Mouse (Mus musculus): ENCODE data around the gene Pip4k2c. TPM values are rescaled to one million over a fixed set of nuclear protein-coding genes. Genes with fewer than 3 reads are reported as not detected.
A peak's percentile ranks its signal among the peaks of the same experiment; 100 is the strongest.
"Not testable (repeated sequence)": the region's sequence is repeated elsewhere in the genome, so short reads cannot be mapped to it uniquely, and the experiment has no call there.

The Pip4k2c gene
- polyA plus RNA-seq, 1 experiment from 2014 or later, result 39.1 TPM

DNA sequence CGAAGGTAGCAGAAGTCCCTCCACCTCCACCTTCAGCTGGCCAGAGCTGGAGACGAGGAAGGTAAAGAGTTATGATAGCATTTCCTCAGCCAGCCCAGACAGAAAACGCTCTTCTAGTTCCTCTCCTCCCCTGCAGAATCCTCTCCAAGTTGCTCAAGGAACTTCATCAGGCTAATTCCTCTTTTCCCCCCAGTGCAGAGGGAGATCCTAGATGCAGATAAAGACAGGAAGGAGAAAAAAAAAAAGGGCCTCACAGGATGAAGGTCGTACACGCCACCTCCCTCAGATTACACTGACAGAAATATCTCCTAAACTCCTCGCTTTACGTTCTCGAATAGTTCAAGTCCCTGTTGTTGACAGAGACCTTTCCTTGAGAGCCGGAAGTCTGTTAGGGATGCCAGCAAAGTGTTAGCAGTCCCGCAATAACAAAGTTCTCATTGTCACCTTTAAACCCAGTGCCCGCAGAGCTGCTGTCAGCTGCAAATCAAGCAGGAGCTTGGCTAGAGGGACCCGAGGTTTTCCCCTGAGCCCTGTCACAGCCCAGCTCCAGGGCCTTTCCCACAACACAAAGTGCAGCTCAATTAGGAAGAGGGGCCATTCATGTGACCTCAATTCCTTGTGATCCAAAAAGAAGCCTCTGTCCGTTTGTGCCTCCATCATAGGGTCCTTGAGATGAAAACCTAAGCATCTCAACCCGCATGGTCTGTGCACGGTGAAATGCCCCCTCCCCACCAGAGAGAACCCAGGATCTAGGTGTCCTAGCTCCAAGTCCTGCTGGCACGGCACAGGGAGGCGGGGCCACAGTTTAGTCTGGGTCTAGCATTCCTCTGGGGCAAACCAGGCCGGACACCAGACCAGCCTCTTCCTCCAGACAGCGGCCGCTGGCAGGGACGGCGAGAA lies 16.7 kb downstream of the Pip4k2c start:
- WGBS (ENCODE audit: insufficient replicate concordance), result 7% methylated on average over 22 of the region's 22 CpGs
- H3K4me1 ChIP-seq (ENCODE audit: control insufficient read depth, low read depth, low read length), result peaks cover 57% of the 10 kb centered on the region
- H3K4me3 ChIP-seq (ENCODE audit: low read depth, low read length), result peak overlapping the region; percentile 80
- ATAC-seq (ENCODE audit: low read depth), result peak; percentile 68
- H3K27ac ChIP-seq (ENCODE audit: low read length), result peak overlapping the region; percentile 85
- H3K9ac ChIP-seq (ENCODE audit: low read depth, low read length), result peak overlapping the region; percentile 90
- H3K9me3 ChIP-seq (replicated peaks; ENCODE audit: control insufficient read depth, low read length), result no peaks in the 10 kb centered on the region
- H3K4me2 ChIP-seq (ENCODE audit: low read depth, low read length), result peak overlapping the region; percentile 90
- peaks cover 24% of the 10 kb centered on the region for H3K36me3 ChIP-seq (ENCODE audit: control insufficient read depth, insufficient read depth)
- no peaks in the 10 kb centered on the region for H3K27me3 ChIP-seq (ENCODE audit: control insufficient read depth, insufficient read depth, low read depth, low read length)

DNA sequence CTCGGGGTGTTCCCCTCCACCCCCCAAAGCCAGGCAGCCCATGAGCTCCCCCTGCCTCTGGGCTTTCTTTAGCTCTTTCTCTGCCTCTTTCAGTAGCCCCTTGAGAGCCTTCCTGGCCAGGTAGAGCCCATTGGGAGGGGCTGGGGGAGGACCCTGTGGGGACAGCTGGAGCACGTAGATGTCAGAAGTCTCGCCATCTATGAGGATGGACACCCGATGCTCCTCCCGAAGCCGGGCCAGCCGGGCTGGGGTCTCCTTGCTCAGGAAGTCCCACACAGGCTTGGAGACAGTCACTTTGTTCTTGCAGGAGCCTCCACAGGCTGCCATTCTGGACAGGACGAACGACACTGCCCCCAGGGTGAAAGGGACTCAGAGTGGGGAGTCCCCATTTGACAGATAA lies 18.4 kb downstream of the Pip4k2c start:
- 63% methylated on average over 9 of the region's 9 CpGs for WGBS (ENCODE audit: insufficient replicate concordance)
- H3K4me1 ChIP-seq (ENCODE audit: control insufficient read depth, low read depth, low read length), result peaks cover 73% of the 10 kb centered on the region
- no peaks in the 10 kb centered on the region for H3K9me3 ChIP-seq (replicated peaks; ENCODE audit: control insufficient read depth, low read length)
- peak overlapping the region; percentile 68 for H3K27ac ChIP-seq (ENCODE audit: low read length)
- peaks cover 7% of the 10 kb centered on the region for H3K36me3 ChIP-seq (ENCODE audit: control insufficient read depth, insufficient read depth)
- H3K9ac ChIP-seq (ENCODE audit: low read depth, low read length), result peak overlapping the region; percentile 23; the same call in 1 of the 2 replicates
- ATAC-seq (ENCODE audit: low read depth), result no peak
- peak overlapping the region; percentile 30; the same call in 1 of the 2 replicates for H3K4me2 ChIP-seq (ENCODE audit: low read depth, low read length)
- peaks cover 3% of the 10 kb centered on the region for H3K27me3 ChIP-seq (ENCODE audit: control insufficient read depth, insufficient read depth, low read depth, low read length)
- no peak overlapping the region for H3K4me3 ChIP-seq (ENCODE audit: low read depth, low read length)

- not testable (repeated sequence) for H3K9ac ChIP-seq (ENCODE audit: low read depth, low read length); H3K27me3 ChIP-seq (ENCODE audit: control insufficient read depth, insufficient read depth, low read depth, low read length); H3K36me3 ChIP-seq (ENCODE audit: control insufficient read depth, insufficient read depth); H3K9me3 ChIP-seq (replicated peaks; ENCODE audit: control insufficient read depth, low read length); ATAC-seq (ENCODE audit: low read depth); H3K4me2 ChIP-seq (ENCODE audit: low read depth, low read length); H3K4me3 ChIP-seq (ENCODE audit: low read depth, low read length)
- Histone ChIP-seq H3K4me1 (ENCODE audit: control insufficient read depth, low read depth, low read length) (peaks cover 74% of the 10 kb centered on the region), H3K27ac (ENCODE audit: low read length) (peak overlapping the region; percentile 51)
- WGBS (ENCODE audit: insufficient replicate concordance), result 76% methylated on average over 1 of the region's 1 CpGs
Measured at GRCm38 (mm10) chr10:127192057-127192328, 19.4 kb downstream of the Pip4k2c start.

DNA sequence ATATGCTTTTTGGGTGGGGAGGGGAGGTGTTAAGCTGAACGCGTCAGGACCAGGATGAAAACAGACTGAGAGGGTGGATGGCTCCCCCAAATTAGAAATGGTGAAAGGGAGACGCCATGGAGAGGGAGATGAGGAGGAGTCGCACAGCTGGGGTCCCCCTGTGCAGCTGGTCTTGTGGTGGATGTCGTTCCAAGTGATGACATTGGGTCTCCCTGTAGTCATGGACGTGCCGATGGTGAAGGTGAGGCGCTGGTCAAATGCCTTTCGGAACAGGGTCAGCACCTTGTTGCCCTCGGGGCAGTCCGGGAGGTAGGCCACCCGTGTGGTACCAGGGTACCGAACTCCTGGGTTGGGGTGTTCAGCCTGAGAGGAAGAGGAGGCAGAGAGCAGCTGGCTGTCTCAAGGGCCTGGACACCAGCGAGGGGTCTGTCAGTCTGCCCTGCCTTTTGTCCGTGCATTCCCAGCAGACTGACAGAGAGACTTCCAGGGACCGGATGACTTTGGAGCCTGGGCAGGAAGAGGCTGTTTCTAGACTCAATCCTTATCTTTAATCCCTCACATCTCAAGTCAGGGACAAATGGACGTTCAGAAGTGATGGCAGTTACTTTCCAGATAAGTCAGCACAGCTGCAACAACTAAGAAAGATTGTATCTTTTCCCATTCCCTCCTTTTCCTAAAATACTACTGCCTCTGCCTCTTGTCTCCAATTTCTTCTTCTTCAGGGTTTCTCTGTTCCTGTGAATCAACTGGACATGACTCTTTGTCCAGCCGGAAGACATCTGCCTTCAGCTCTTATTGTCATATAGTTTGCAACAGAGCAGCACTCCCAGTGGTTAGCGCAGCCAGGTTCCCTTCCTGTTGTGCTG lies 20.0 kb downstream of the Pip4k2c start:
- WGBS (ENCODE audit: insufficient replicate concordance), result 60% methylated on average over 19 of the region's 19 CpGs

GRCm38 (mm10) chr10:127190398-127191190 lies 20.8 kb downstream of the Pip4k2c start:
- peak; percentile 7; the same call in 1 of the 2 replicates for ATAC-seq (ENCODE audit: low read depth)

More for the DNA sequence above, 20.0 kb downstream of the Pip4k2c start:
- Histone ChIP-seq H3K27me3 (ENCODE audit: control insufficient read depth, insufficient read depth, low read depth, low read length) (peaks cover 3% of the 10 kb centered on the region), H3K9ac (ENCODE audit: low read depth, low read length) (no peak overlapping the region), H3K4me1 (ENCODE audit: control insufficient read depth, low read depth, low read length) (peaks cover 74% of the 10 kb centered on the region), H3K4me3 (ENCODE audit: low read depth, low read length) (no peak overlapping the region), H3K27ac (ENCODE audit: low read length) (peak overlapping the region; percentile 87), H3K36me3 (ENCODE audit: control insufficient read depth, insufficient read depth) (no peaks in the 10 kb centered on the region), H3K9me3 (replicated peaks; ENCODE audit: control insufficient read depth, low read length) (no peaks in the 10 kb centered on the region), H3K4me2 (ENCODE audit: low read depth, low read length) (no peak overlapping the region)
- no peak for ATAC-seq (ENCODE audit: low read depth)

DNA sequence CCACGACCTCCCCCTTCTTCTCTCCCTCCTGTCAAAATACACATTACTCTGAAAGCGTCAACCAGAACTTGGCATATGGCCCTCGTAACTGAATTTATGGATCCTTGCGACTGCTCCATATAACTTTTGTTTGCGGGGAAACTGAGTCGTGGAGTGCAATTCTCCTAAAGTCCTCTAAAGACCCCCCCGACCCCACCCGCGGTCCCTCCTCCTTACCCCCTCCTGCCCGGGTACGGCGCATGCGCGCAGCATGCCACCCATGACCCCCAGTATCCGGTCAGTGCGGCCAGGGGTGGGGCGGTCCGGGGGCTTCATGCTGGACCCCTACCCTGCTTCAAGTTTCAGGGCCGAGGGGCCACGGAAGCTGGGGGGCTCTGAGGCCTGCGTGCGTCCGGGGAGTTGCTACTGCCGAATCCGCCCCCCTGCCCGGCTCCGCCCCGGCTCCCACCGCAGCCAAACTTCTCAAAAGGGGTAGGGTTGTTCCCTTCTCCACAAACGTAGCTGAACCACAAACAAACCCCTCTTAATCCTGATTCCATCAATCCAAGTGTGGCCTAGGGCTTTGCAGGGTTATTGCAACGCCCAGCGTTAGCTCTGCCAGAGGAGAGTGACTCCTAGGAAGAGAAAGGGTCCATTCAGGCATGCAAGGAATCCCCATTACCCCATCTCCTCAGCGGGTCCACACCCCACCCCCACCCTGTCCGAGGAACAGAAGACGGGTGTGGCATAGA lies 21.6 kb downstream of the Pip4k2c start, which contains the start of gene Arhgef25:
Arhgef25 (minus strand) TSS at position 433 of the 731 bp plus-strand sequence.
- WGBS (ENCODE audit: insufficient replicate concordance), result 4% methylated on average over 35 of the region's 35 CpGs
- Histone ChIP-seq H3K27ac (ENCODE audit: low read length) (peak within 1 kb of the TSS; percentile 87), H3K4me2 (ENCODE audit: low read depth, low read length) (peak within 1 kb of the TSS; percentile 97), H3K36me3 (ENCODE audit: control insufficient read depth, insufficient read depth) (no peaks in the 10 kb centered on the region), H3K9ac (ENCODE audit: low read depth, low read length) (peak within 1 kb of the TSS; percentile 74), H3K4me3 (ENCODE audit: low read depth, low read length) (peak within 1 kb of the TSS; percentile 65), H3K9me3 (replicated peaks; ENCODE audit: control insufficient read depth, low read length) (no peaks in the 10 kb centered on the region), H3K27me3 (ENCODE audit: control insufficient read depth, insufficient read depth, low read depth, low read length) (peaks cover 3% of the 10 kb centered on the region), H3K4me1 (ENCODE audit: control insufficient read depth, low read depth, low read length) (peaks cover 62% of the 10 kb centered on the region)
- ATAC-seq (ENCODE audit: low read depth), result no peak

More at GRCm38 (mm10) chr10:127190398-127191190, 20.8 kb downstream of the Pip4k2c start:
- Histone ChIP-seq H3K9me3 (replicated peaks; ENCODE audit: control insufficient read depth, low read length) (no peaks in the 10 kb centered on the region), H3K36me3 (ENCODE audit: control insufficient read depth, insufficient read depth) (no peaks in the 10 kb centered on the region), H3K27ac (ENCODE audit: low read length) (peak overlapping the region; percentile 87), H3K27me3 (ENCODE audit: control insufficient read depth, insufficient read depth, low read depth, low read length) (peaks cover 3% of the 10 kb centered on the region), H3K4me1 (ENCODE audit: control insufficient read depth, low read depth, low read length) (peaks cover 68% of the 10 kb centered on the region), H3K9ac (ENCODE audit: low read depth, low read length) (no peak overlapping the region), H3K4me2 (ENCODE audit: low read depth, low read length) (peak overlapping the region; percentile 97), H3K4me3 (ENCODE audit: low read depth, low read length) (peak overlapping the region; percentile 65)
- 27% methylated on average over 13 of the region's 14 CpGs for WGBS (ENCODE audit: insufficient replicate concordance)

- Histone ChIP-seq H3K4me2 (ENCODE audit: low read depth, low read length) (peak overlapping the region; percentile 97), H3K36me3 (ENCODE audit: control insufficient read depth, insufficient read depth) (no peaks in the 10 kb centered on the region), H3K9ac (ENCODE audit: low read depth, low read length) (peak overlapping the region; percentile 74), H3K4me1 (ENCODE audit: control insufficient read depth, low read depth, low read length) (peaks cover 56% of the 10 kb centered on the region), H3K27me3 (ENCODE audit: control insufficient read depth, insufficient read depth, low read depth, low read length) (peaks cover 5% of the 10 kb centered on the region), H3K9me3 (replicated peaks; ENCODE audit: control insufficient read depth, low read length) (no peaks in the 10 kb centered on the region), H3K4me3 (ENCODE audit: low read depth, low read length) (peak overlapping the region; percentile 65), H3K27ac (ENCODE audit: low read length) (peak overlapping the region; percentile 87)
- peak; percentile 59 for ATAC-seq (ENCODE audit: low read depth)
- WGBS (ENCODE audit: insufficient replicate concordance), result under 1% methylated on average over 26 of the region's 26 CpGs
Measured at GRCm38 (mm10) chr10:127189116-127189650, 22.2 kb downstream of the Pip4k2c start.
